Mouse (Mus musculus) kidney, adult 2 months (tissue): ENCODE results near the gene Trim71.

Experiments used
- CTCF ChIP-seq: fragments of 200-500 bp; conservative IDR thresholded peaks from 2 replicates; pipeline ENCODE4 v1.5.1; 2011; ENCODE audit warnings: low read depth, mild to moderate bottlenecking, control low read depth, low read length, moderate library complexity, mixed read lengths; ENCODE audit not compliant: insufficient read depth, insufficient read length
- POLR2A ChIP-seq: fragments of 200-500 bp; IDR thresholded peaks from one replicate; pipeline ENCODE4 v1.6.1; 2011; ENCODE audit warnings: low read depth, low read length, control low read depth

DNA sequence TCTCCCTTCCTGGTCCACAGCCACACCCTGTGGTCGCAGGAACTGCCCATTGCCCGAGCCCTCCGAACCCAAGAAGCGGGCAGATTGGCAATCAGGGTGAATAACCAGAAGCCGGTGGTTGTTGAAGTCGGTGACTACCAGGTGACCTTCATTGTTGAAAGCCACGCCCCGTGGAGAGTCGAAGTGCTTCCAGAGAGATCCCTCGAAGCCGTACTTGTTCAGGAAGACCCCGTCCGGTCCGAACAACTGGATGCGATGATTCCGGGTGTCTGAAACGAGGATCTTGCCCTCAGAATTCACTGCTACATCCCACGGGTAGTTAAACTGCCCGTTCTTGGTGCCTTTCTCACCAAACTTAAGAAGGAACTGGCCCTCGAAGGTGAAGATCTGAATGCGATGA is 51.3 kb downstream of the Trim71 start:
- TF ChIP-seq CTCF: no peak
- no peak for TF ChIP-seq POLR2A
